Mouse (Mus musculus): ENCODE results near the gene Kcna3. TPM values are rescaled to one million over a fixed set of nuclear protein-coding genes. Genes with fewer than 3 reads are reported as not detected.

The Kcna3 gene
- polyA plus RNA-seq, 1 experiment from 2014 or later = 3.0 TPM

Other genes with a start within 250 kb of the Kcna3 start
- 3.0 and 3.5 TPM in 2 replicates for gene Cd53, start 246.0 kb upstream of the Kcna3 start, polyA plus RNA-seq (2016; fragmentation: Nextera tagmentation; extraction: Ambion mirVana)
- gene Olfr266, start 209.9 kb upstream of the Kcna3 start, polyA plus RNA-seq (2016; fragmentation: Nextera tagmentation; extraction: Ambion mirVana) = not detected in 2 replicates
- 0.03 and 0.04 TPM in 2 replicates for gene Kcna2, start 65.0 kb downstream of the Kcna3 start, polyA plus RNA-seq (2016; fragmentation: Nextera tagmentation; extraction: Ambion mirVana)
- not detected in 2 replicates for gene Kcna10, start 146.9 kb downstream of the Kcna3 start, polyA plus RNA-seq (2016; fragmentation: Nextera tagmentation; extraction: Ambion mirVana)
- not detected in 2 replicates for gene Cym, start 185.6 kb downstream of the Kcna3 start, polyA plus RNA-seq (2016; fragmentation: Nextera tagmentation; extraction: Ambion mirVana)
- gene A630076J17Rik, start 194.4 kb downstream of the Kcna3 start, polyA plus RNA-seq (2016; fragmentation: Nextera tagmentation; extraction: Ambion mirVana) = not detected in 2 replicates
- 0.20 TPM in 1 of 2 replicates, not detected in the other for gene Prok1, start 203.5 kb downstream of the Kcna3 start, polyA plus RNA-seq (2016; fragmentation: Nextera tagmentation; extraction: Ambion mirVana)
- 172 and 173 TPM in 2 replicates for gene Lamtor5, start 242.7 kb downstream of the Kcna3 start, polyA plus RNA-seq (2016; fragmentation: Nextera tagmentation; extraction: Ambion mirVana)